Mouse (Mus musculus): Measurements from ENCODE around the gene Mettl8. TPM values are rescaled to one million over a fixed set of nuclear protein-coding genes. Genes with fewer than 3 reads are reported as not detected.

The Mettl8 gene
- total and polyA plus RNA-seq, 3 experiments = 20.0 to 21.7 TPM; not detected in 1

DNA sequence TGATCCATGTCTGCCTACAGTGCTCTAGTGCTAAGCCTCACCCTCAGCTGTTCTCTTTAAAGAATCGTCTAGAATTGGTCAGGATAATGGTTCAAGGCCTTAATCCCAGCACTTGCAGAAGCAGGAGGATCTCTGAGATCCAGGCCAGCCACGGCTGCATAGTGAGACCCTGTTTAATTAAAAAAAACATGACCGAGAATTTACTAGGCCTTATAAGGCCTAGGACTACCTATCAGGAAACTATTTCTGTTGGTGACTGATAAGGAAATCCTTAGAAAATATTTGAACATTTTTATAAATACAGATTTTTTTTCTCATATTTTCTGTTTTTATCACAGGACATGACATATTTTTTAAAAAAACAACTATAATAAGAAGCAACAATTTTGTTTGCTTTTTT, 17.9 kb upstream of the Mettl8 start:
- no peak overlapping the region for H3K27ac ChIP-seq (ENCODE audit: control insufficient read depth, low read depth, low read length)
- no peak for DNase-seq (ENCODE audit: low read depth, low spot score)
- TF ChIP-seq GABPA (IDR thresholded peaks at IDR 0.05; ENCODE audit: low read depth, low read length) (no peak), MAZ (IDR thresholded peaks at IDR 0.05; ENCODE audit: low read depth, low read length) (no peak), CHD2 (IDR thresholded peaks at IDR 0.05; ENCODE audit: low read length) (no peak), GATA1 (IDR thresholded peaks at IDR 0.05; ENCODE audit: low read depth, low read length) (no peak), TAL1 (IDR thresholded peaks at IDR 0.05; ENCODE audit: low read length) (no peak), E2F4 (IDR thresholded peaks at IDR 0.05; ENCODE audit: borderline replicate concordance, low read depth, low read length) (no peak), MAFK (IDR thresholded peaks at IDR 0.05; ENCODE audit: borderline replicate concordance, low read depth, low read length) (no peak), POLR2A (IDR thresholded peaks at IDR 0.05; ENCODE audit: control insufficient read depth in 1 of 2, insufficient read depth in 1 of 2, low read depth in 1 of 2, low read length in 2 of 2, poor library complexity in 1 of 2) (no peak), MXI1 (IDR thresholded peaks at IDR 0.05; ENCODE audit: low read depth, low read length) (no peak), ETS1 (IDR thresholded peaks at IDR 0.05; ENCODE audit: low read depth, low read length) (no peak), ZMIZ1 (IDR thresholded peaks at IDR 0.05; ENCODE audit: low read depth, low read length) (no peak), NELFE (IDR thresholded peaks at IDR 0.05; ENCODE audit: low read depth, low read length) (no peak)
- no peaks in the 10 kb centered on the region for H3K79me2 ChIP-seq (ENCODE audit: control insufficient read depth, insufficient read depth, low read length, poor library complexity)
- H3K27me3 ChIP-seq (ENCODE audit: control insufficient read depth in 1 of 2, insufficient read depth in 2 of 2, low read length in 2 of 2) = no peaks in the 10 kb centered on the region
- H3K9me3 ChIP-seq (replicated peaks; ENCODE audit: insufficient read depth, low read length) = no peaks in the 10 kb centered on the region
- peaks cover 0 to 17% of the 10 kb centered on the region in 2 experiments; a peak in 3 of 4 replicates for H3K36me3 ChIP-seq (ENCODE audit: control insufficient read depth in 1 of 2, insufficient read depth in 2 of 2, low read length in 2 of 2)
- H3K9ac ChIP-seq (ENCODE audit: control insufficient read depth, low read depth, low read length, poor library complexity, severe bottlenecking) = no peak overlapping the region
- peaks cover 0 to 10% of the 10 kb centered on the region in 2 experiments; a peak in 2 of 4 replicates for H3K4me1 ChIP-seq (ENCODE audit: control insufficient read depth in 1 of 2, insufficient read depth in 2 of 2, low read length in 2 of 2)
- H3K4me3 ChIP-seq (ENCODE audit: control insufficient read depth in 1 of 2, insufficient read depth in 1 of 2, low read depth in 2 of 2, low read length in 2 of 2) = no peak overlapping the region

GRCm38 (mm10) chr2:71071601-71072000, 16.2 kb upstream of the Mettl8 start:
- H3K9ac ChIP-seq (ENCODE audit: control insufficient read depth, low read depth, low read length, poor library complexity, severe bottlenecking) = no peak overlapping the region
- no peak for DNase-seq (ENCODE audit: low read depth, low spot score)
- H3K27ac ChIP-seq (ENCODE audit: control insufficient read depth, low read depth, low read length) = no peak overlapping the region
- peaks cover 0 to 17% of the 10 kb centered on the region in 2 experiments; a peak in 3 of 4 replicates for H3K36me3 ChIP-seq (ENCODE audit: control insufficient read depth in 1 of 2, insufficient read depth in 2 of 2, low read length in 2 of 2)
- no peak for TF ChIP-seq TAL1 (IDR thresholded peaks at IDR 0.05; ENCODE audit: low read length)
- no peak for TF ChIP-seq MAFK (IDR thresholded peaks at IDR 0.05; ENCODE audit: borderline replicate concordance, low read depth, low read length)
- no peak for TF ChIP-seq NELFE (IDR thresholded peaks at IDR 0.05; ENCODE audit: low read depth, low read length)
- no peak for TF ChIP-seq USF1 (IDR thresholded peaks at IDR 0.05; ENCODE audit: low read depth, low read length)
- TF ChIP-seq POLR2AphosphoS2 (IDR thresholded peaks at IDR 0.05; ENCODE audit: low read length) = no peak
- TF ChIP-seq ELF1 (IDR thresholded peaks at IDR 0.05; ENCODE audit: low read depth, low read length) = no peak
- TF ChIP-seq JUND (IDR thresholded peaks at IDR 0.05; ENCODE audit: low read depth, low read length) = no peak
- TF ChIP-seq NRF1 (IDR thresholded peaks at IDR 0.05; ENCODE audit: insufficient read depth, low read depth, low read length, poor library complexity, severe bottlenecking) = no peak
- no peak for TF ChIP-seq ZC3H11A (IDR thresholded peaks at IDR 0.05; ENCODE audit: low read depth, low read length)
- no peak for TF ChIP-seq RCOR1 (IDR thresholded peaks at IDR 0.05; ENCODE audit: low read depth, low read length)
- TF ChIP-seq ZKSCAN1 (IDR thresholded peaks at IDR 0.05; ENCODE audit: low read depth, low read length) = no peak
- no peak for TF ChIP-seq HCFC1 (IDR thresholded peaks at IDR 0.05; ENCODE audit: low read depth, low read length)
- TF ChIP-seq MYC (IDR thresholded peaks at IDR 0.05; ENCODE audit: low read depth, low read length) = no peak
- no peak for TF ChIP-seq SIN3A (IDR thresholded peaks at IDR 0.05; ENCODE audit: low read length)
- TF ChIP-seq EP300 (IDR thresholded peaks at IDR 0.05; ENCODE audit: low read depth in 1 of 2, low read length in 2 of 2) = no peak
- H3K9me3 ChIP-seq (replicated peaks; ENCODE audit: insufficient read depth, low read length) = no peaks in the 10 kb centered on the region
- no peaks in the 10 kb centered on the region for H3K79me2 ChIP-seq (ENCODE audit: control insufficient read depth, insufficient read depth, low read length, poor library complexity)
- no peak overlapping the region for H3K4me3 ChIP-seq (ENCODE audit: control insufficient read depth in 1 of 2, insufficient read depth in 1 of 2, low read depth in 2 of 2, low read length in 2 of 2)
- H3K4me1 ChIP-seq (ENCODE audit: control insufficient read depth in 1 of 2, insufficient read depth in 2 of 2, low read length in 2 of 2) = peaks cover 0 to 10% of the 10 kb centered on the region in 2 experiments; a peak in 2 of 4 replicates
- H3K27me3 ChIP-seq (ENCODE audit: control insufficient read depth in 1 of 2, insufficient read depth in 2 of 2, low read length in 2 of 2) = no peaks in the 10 kb centered on the region
